Mouse (Mus musculus) forebrain, embryonic 10.5 days (tissue): ENCODE data around the gene Gpr132. TPM values are rescaled to one million over a fixed set of nuclear protein-coding genes. Genes with fewer than 3 reads are reported as not detected.
A peak's percentile ranks its signal among the peaks of the same experiment; 100 is the strongest.

Experiments
- DNase-seq: peaks from one replicate; pipeline ENCODE4 v3.0.0-alpha.2; 2017; ENCODE audit warnings: low spot score; ENCODE audit errors: extremely low spot score
- H3K27ac ChIP-seq: fragments of 300-500 bp; sonication (generic); 2 replicates; pipeline ENCODE4 v1.5.1; 2016; ENCODE audit warnings: mild to moderate bottlenecking
- H3K27me3 ChIP-seq: fragments of 300-500 bp; sonication (generic); 2 replicates; pipeline ENCODE4 v1.6.1; 2016; ENCODE audit warnings: mild to moderate bottlenecking; ENCODE audit not compliant: poor library complexity, severe bottlenecking
- H3K36me3 ChIP-seq: fragments of 300-500 bp; sonication (generic); replicated peaks from 2 replicates; pipeline ENCODE4 v1.6.1; 2016; ENCODE audit warnings: mild to moderate bottlenecking, moderate library complexity
- H3K4me1 ChIP-seq: fragments of 300-500 bp; sonication (generic); 2 replicates; pipeline ENCODE4 v1.6.1; 2016
- H3K4me3 ChIP-seq: fragments of 300-500 bp; sonication (generic); 2 replicates; pipeline ENCODE4 v1.5.1; 2016; ENCODE audit warnings: mild to moderate bottlenecking, moderate library complexity
- H3K9me3 ChIP-seq: fragments of 300-500 bp; sonication (generic); 2 replicates; pipeline ENCODE4 v1.6.1; 2016; ENCODE audit warnings: mild to moderate bottlenecking, moderate library complexity
- WGBS: fragments of 180-500 bp; shearing (Covaris S2); methylation state at CpG from one replicate; pipeline ENCODE4 v1.1.7; 2016; 5-methylcytosine and 5-hydroxymethylcytosine counted together
- polyA plus RNA-seq: library from polyadenylated mRNA; unstranded; fragments of >200 nt; fragmentation: Nextera tagmentation; extraction: Ambion mirVana; gene quantifications from 2 replicates; pipeline ENCODE4 v1.2.1, GENCODE M21; 2016

Gene Gpr132
- polyA plus RNA-seq, 1 experiment from 2014 or later, result 0.07 TPM

DNA sequence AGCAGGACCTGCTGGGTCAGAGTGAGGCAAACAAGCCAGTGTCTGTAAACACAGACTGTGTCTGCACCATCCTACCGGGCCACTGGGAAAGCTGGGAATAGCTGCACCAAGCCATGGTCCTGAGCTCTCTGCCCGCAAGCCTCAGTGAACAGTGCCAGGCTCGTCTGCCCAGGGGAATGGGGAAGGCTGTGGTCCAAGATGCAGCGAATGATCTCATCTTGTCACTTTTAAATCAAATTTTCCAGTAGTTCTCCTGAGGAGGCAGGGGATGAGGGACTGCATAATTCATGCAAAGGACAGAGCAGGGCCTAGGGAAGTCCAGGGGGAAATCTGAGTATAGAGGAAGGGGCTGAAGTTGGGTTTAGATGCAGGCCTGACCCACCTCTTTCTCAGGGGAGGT, 60.2 kb downstream of the Gpr132 start:
- no peaks in the 10 kb centered on the region for H3K9me3 ChIP-seq
- H3K27me3 ChIP-seq, result peaks cover 53% of the 10 kb centered on the region
- H3K36me3 ChIP-seq, result peaks cover 19% of the 10 kb centered on the region
- H3K4me3 ChIP-seq, result peak overlapping the region; percentile 79
- WGBS, result 84% methylated on average over 4 of the region's 4 CpGs
- H3K27ac ChIP-seq, result peak overlapping the region; percentile 80
- H3K4me1 ChIP-seq, result peaks cover 43% of the 10 kb centered on the region
- DNase-seq, result no peak

DNA sequence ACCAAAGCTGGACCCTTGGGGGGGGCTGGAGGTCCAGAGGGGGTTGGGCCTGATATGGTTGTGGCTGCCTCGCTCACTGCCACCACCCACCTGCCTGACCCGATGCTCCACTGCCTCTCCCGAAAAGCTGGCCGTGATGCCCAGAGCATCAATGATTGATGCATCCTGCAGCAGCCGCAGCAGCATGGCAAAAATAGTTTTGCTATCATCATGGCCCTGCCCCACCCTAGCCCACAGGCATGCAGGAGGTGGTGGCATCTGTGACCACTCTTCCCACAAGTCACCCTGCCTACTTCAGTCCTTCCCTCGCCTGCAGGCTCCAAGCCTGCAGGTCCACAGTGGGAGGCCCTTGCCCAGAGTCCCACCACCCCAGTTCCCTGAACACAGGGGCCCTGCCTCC, 62.0 kb downstream of the Gpr132 start:
- Histone ChIP-seq H3K4me1 (peaks cover 60% of the 10 kb centered on the region), H3K27ac (no peak overlapping the region), H3K9me3 (no peaks in the 10 kb centered on the region), H3K4me3 (no peak overlapping the region), H3K27me3 (peaks cover 65% of the 10 kb centered on the region), H3K36me3 (peaks cover 1% of the 10 kb centered on the region; the same call in 1 of the 2 replicates)
- 76% methylated on average over 6 of the region's 6 CpGs for WGBS
- DNase-seq, result no peak

DNA sequence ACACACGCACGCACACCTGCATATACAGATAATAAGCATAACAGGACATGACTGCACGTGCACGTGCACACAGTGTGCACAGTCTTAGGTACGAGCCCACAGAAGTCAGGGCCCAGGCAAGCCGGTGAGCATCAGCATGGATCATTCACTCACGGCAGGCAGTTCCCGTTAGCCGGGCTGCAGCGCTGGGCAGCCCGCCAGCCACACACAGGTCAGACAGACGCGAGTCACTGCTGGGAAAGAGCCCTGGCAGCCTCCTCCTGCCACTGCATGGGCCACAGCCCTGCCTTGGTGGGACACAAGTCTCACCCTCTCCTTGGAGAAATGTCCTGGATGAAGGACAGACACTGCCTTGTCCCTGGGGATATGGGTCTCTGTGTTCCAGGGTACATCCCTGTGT, 64.0 kb downstream of the Gpr132 start:
- Histone ChIP-seq H3K9me3 (no peaks in the 10 kb centered on the region), H3K4me1 (peaks cover 40% of the 10 kb centered on the region), H3K4me3 (no peak overlapping the region), H3K27me3 (peaks cover 72% of the 10 kb centered on the region), H3K36me3 (no peaks in the 10 kb centered on the region), H3K27ac (no peak overlapping the region)
- no peak for DNase-seq
- 71% methylated on average over 13 of the region's 13 CpGs for WGBS

DNA sequence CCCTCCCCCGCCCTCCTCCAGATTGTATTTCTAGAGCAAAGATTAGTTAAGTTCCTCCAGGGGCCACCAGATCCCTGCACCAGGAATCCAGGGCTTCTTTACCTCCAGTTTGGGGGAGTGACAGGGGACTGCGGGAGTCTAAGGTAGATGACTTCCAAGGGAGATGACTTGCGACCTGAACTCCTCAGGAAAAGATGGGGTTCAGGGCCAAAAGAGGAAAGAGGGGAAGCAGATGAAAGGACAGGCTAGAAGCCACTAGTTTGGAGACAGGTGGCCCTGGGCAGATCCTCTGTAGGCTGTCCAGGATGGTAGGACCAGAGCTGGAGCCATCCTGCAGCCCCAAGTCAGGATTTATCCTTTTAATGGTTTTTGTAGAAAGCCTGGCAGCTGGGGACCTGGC, 65.1 kb downstream of the Gpr132 start:
- WGBS, result 15% methylated on average over 3 of the region's 3 CpGs
- Histone ChIP-seq H3K4me1 (peaks cover 30% of the 10 kb centered on the region), H3K36me3 (no peaks in the 10 kb centered on the region), H3K27ac (no peak overlapping the region), H3K4me3 (peak overlapping the region; percentile 77; the same call in 1 of the 2 replicates), H3K27me3 (peaks cover 81% of the 10 kb centered on the region), H3K9me3 (no peaks in the 10 kb centered on the region)
- DNase-seq, result no peak

DNA sequence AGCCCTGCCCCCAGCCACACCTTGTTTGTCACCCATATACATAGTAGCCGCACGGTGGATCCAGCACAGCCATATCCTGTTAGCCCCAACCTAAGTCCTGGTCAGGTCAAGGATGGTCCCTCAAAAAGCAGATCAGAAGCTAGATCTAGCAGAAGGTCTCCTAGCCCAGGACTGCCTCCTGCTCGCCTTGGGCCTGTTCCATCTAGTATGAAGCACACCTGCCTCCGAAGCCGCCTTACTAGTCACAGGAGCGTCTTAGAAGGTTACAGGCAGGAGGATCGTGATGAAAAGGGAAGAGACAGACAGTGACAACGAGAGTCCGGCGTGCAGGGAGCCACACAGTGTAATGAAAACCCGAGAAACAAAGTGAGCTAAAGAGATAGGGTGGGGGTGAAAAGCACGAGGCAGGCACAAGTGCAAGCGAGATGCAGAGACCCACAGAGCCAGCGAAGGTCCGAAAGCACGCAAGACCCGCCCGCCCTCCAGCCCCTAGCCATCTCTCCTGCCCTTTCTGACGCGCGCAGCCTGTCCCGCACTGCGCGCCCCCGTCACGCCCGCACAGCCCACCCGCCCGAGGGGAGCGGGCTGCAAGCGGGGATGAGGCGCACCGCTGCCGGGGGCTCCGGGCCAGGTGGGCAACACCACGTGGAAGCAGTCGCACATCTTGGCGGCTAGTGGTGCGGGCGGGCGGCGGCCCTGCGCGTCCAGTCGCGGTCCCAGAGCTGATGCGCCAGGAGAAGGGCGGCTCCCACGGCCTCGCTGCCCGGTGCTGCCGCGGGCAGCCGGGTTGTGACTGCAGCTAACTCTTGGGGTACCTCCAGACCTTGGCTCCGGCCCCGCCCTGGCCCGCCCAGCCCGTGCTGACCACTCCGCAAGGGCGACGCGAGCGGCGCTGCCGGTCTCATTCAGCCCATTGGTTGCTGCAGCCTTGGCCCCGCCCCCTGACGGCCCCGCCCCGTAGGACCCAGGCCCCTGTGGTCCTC, 65.9 kb downstream of the Gpr132 start, which contains the start of gene Ahnak2:
Gene Ahnak2, minus strand, starts transcription at position 794 of the 983 bp plus-strand sequence.
- DNase-seq, result peak; percentile 82
- no peaks in the 10 kb centered on the region for H3K9me3 ChIP-seq
- peaks cover 30% of the 10 kb centered on the region for H3K4me1 ChIP-seq
- peak within 1 kb of the TSS; percentile 76 for H3K27ac ChIP-seq
- H3K4me3 ChIP-seq, result peak within 1 kb of the TSS; percentile 77
- 4% methylated on average over 69 of the region's 69 CpGs for WGBS
- peaks cover 85% of the 10 kb centered on the region for H3K27me3 ChIP-seq
- no peaks in the 10 kb centered on the region for H3K36me3 ChIP-seq

Other genes with a start within 250 kb of the Gpr132 start
- 4.9 and 6.6 TPM in 2 replicates for gene Adssl1, start 248.2 kb downstream of the Gpr132 start, polyA plus RNA-seq
- gene Siva1, start 223.5 kb downstream of the Gpr132 start, polyA plus RNA-seq, result 361 and 369 TPM in 2 replicates
- gene Akt1, start 193.3 kb downstream of the Gpr132 start, polyA plus RNA-seq, result 39.2 and 41.9 TPM in 2 replicates
- gene Zbtb42, start 189.4 kb downstream of the Gpr132 start, polyA plus RNA-seq, result 4.1 and 4.3 TPM in 2 replicates
- 5.9 and 7.9 TPM in 2 replicates for gene Cep170b, start 147.8 kb downstream of the Gpr132 start, polyA plus RNA-seq
- gene Pld4, start 107.6 kb downstream of the Gpr132 start, polyA plus RNA-seq, result 3.8 and 3.9 TPM in 2 replicates
- gene Ahnak2, start 65.6 kb downstream of the Gpr132 start, polyA plus RNA-seq, result 0.05 and 0.11 TPM in 2 replicates
- 11.3 and 12.3 TPM in 2 replicates for gene Clba1, start 59.3 kb downstream of the Gpr132 start, polyA plus RNA-seq
- 189 and 199 TPM in 2 replicates for gene Cdca4, start 38.8 kb downstream of the Gpr132 start, polyA plus RNA-seq
- gene Jag2, start 61.5 kb upstream of the Gpr132 start, polyA plus RNA-seq, result 2.3 and 3.8 TPM in 2 replicates
- gene Nudt14, start 73.9 kb upstream of the Gpr132 start, polyA plus RNA-seq, result 61.4 and 70.4 TPM in 2 replicates
- gene Btbd6, start 108.3 kb upstream of the Gpr132 start, polyA plus RNA-seq, result 22.4 and 24.2 TPM in 2 replicates
- 50.8 and 58.1 TPM in 2 replicates for gene Brf1, start 132.5 kb upstream of the Gpr132 start, polyA plus RNA-seq
- 16.9 and 18.3 TPM in 2 replicates for gene Pacs2, start 146.3 kb upstream of the Gpr132 start, polyA plus RNA-seq
- not detected in 2 replicates for gene Tex22, start 206.3 kb upstream of the Gpr132 start, polyA plus RNA-seq
- gene Mta1, start 230.1 kb upstream of the Gpr132 start, polyA plus RNA-seq, result 21.2 and 22.7 TPM in 2 replicates